20 mouse cellular contexts compared by ENCODE assay signal in genomic region chr17:5862869-5863268, GRCm38 (mm10). TPM values are rescaled to one million over a fixed set of nuclear protein-coding genes. Genes with fewer than 3 reads are reported as not detected.
DNase-seq lines count a peak whose midpoint lies in the region; ATAC-seq and TF ChIP-seq lines count a peak whose summit lies in the region.
"Had no signal": no experiment of that assay in that cellular context is flagged by ENCODE, and none has a peak within 500 bp of the region (broad histone marks: within the 10 kb centered on the region; RNA-seq: fewer than 3 reads in every experiment).

No protein-coding gene starts in this region.

- no peak overlapping the region for H3K4me2 ChIP-seq in intestine, embryonic 16.5 days (ENCODE audit: low read depth, low read length)
- H3K4me2 ChIP-seq in intestine, embryonic 15.5 days (replicated peaks), result no peak overlapping the region
- H3K4me2 ChIP-seq in liver, postnatal 0 days (ENCODE audit: low read depth, low read length), result no peak overlapping the region
- no peak overlapping the region for H3K4me2 ChIP-seq in intestine, postnatal 0 days (replicated peaks; ENCODE audit: low read depth)
- H3K4me2 ChIP-seq in forebrain, embryonic 13.5 days, result no peak overlapping the region
- H3K4me2 ChIP-seq: embryonic facial prominence, embryonic 13.5 days; forebrain, embryonic 12.5 days; heart, embryonic 12.5 days had no signal

- peak overlapping the region; percentile 19; the same call in 1 of the 2 replicates for H3K27ac ChIP-seq in intestine, embryonic 16.5 days (ENCODE audit: low read length)
- H3K27ac ChIP-seq in intestine, embryonic 15.5 days, result no peak overlapping the region
- peak overlapping the region; percentile 69 for H3K27ac ChIP-seq in liver, postnatal 0 days (ENCODE audit: low read depth)
- peak overlapping the region; percentile 57; the same call in 1 of the 2 replicates for H3K27ac ChIP-seq in intestine, postnatal 0 days (ENCODE audit: low read depth, low read length)
- no peak overlapping the region for H3K27ac ChIP-seq in forebrain, embryonic 13.5 days
- H3K27ac ChIP-seq: embryonic facial prominence, embryonic 13.5 days; forebrain, embryonic 12.5 days; hindbrain, embryonic 10.5 days had no signal

- peaks cover 32% of the 10 kb centered on the region for H3K4me1 ChIP-seq in intestine, embryonic 16.5 days (ENCODE audit: control insufficient read depth, insufficient read depth, low read length)
- peaks cover 25% of the 10 kb centered on the region for H3K4me1 ChIP-seq in intestine, embryonic 15.5 days (replicated peaks)
- H3K4me1 ChIP-seq in liver, postnatal 0 days (ENCODE audit: insufficient read depth), result peaks cover 9% of the 10 kb centered on the region
- peaks cover 3% of the 10 kb centered on the region; the same call in 1 of the 2 replicates for H3K4me1 ChIP-seq in intestine, postnatal 0 days (replicated peaks; ENCODE audit: control insufficient read depth, insufficient read depth, low read length)
- peaks cover 15% of the 10 kb centered on the region for H3K4me1 ChIP-seq in forebrain, embryonic 13.5 days
- H3K4me1 ChIP-seq: embryonic facial prominence, embryonic 13.5 days had no signal

- H3K27me3 ChIP-seq in intestine, embryonic 16.5 days (replicated peaks; ENCODE audit: control insufficient read depth, insufficient read depth, low read length), result no peaks in the 10 kb centered on the region
- H3K27me3 ChIP-seq in intestine, embryonic 15.5 days (replicated peaks), result no peaks in the 10 kb centered on the region
- no peaks in the 10 kb centered on the region for H3K27me3 ChIP-seq in liver, postnatal 0 days (ENCODE audit: insufficient read depth, low read length)
- H3K27me3 ChIP-seq in intestine, postnatal 0 days (replicated peaks; ENCODE audit: control insufficient read depth, insufficient read depth, low read length), result no peaks in the 10 kb centered on the region
- H3K27me3 ChIP-seq in forebrain, embryonic 13.5 days, result no peaks in the 10 kb centered on the region
- H3K27me3 ChIP-seq: embryonic facial prominence, embryonic 13.5 days; forebrain, embryonic 12.5 days; heart, embryonic 12.5 days; Patski had no signal

- H3K9me3 ChIP-seq in intestine, embryonic 16.5 days (ENCODE audit: control insufficient read depth, low read length), result no peaks in the 10 kb centered on the region
- no peaks in the 10 kb centered on the region for H3K9me3 ChIP-seq in intestine, embryonic 15.5 days
- no peaks in the 10 kb centered on the region for H3K9me3 ChIP-seq in liver, postnatal 0 days (ENCODE audit: low read length)
- no peaks in the 10 kb centered on the region for H3K9me3 ChIP-seq in intestine, postnatal 0 days (ENCODE audit: control insufficient read depth)
- no peaks in the 10 kb centered on the region for H3K9me3 ChIP-seq in forebrain, embryonic 13.5 days (replicated peaks)
- H3K9me3 ChIP-seq: embryonic facial prominence, embryonic 13.5 days; forebrain, embryonic 12.5 days; heart, embryonic 12.5 days; hindbrain, embryonic 10.5 days had no signal

- no peak overlapping the region for H3K4me3 ChIP-seq in intestine, embryonic 16.5 days (ENCODE audit: low read length)
- H3K4me3 ChIP-seq in intestine, embryonic 15.5 days (replicated peaks), result no peak overlapping the region
- no peak overlapping the region for H3K4me3 ChIP-seq in liver, postnatal 0 days (ENCODE audit: low read depth, low read length)
- H3K4me3 ChIP-seq in intestine, postnatal 0 days (ENCODE audit: low read depth, low read length), result no peak overlapping the region
- H3K4me3 ChIP-seq in forebrain, embryonic 13.5 days, result no peak overlapping the region
- H3K4me3 ChIP-seq: embryonic facial prominence, embryonic 13.5 days; forebrain, embryonic 12.5 days; heart, embryonic 12.5 days; hindbrain, embryonic 10.5 days had no signal

- H3K9ac ChIP-seq in intestine, embryonic 16.5 days (ENCODE audit: low read depth, low read length), result no peak overlapping the region
- H3K9ac ChIP-seq in intestine, embryonic 15.5 days, result no peak overlapping the region
- no peak overlapping the region for H3K9ac ChIP-seq in liver, postnatal 0 days (replicated peaks)
- no peak overlapping the region for H3K9ac ChIP-seq in intestine, postnatal 0 days (ENCODE audit: low read depth, low read length)
- H3K9ac ChIP-seq in forebrain, embryonic 13.5 days, result no peak overlapping the region
- H3K9ac ChIP-seq: embryonic facial prominence, embryonic 13.5 days; forebrain, embryonic 12.5 days; forebrain, postnatal 0 days; heart, embryonic 12.5 days had no signal

- DNase-seq in liver, postnatal 0 days, result no peak
- no peak for DNase-seq in liver
- no peak for DNase-seq in layer of hippocampus, postnatal 10 days (ENCODE audit: low spot score in 2 of 2)
- DNase-seq: adrenal gland, adult 2 months; adrenal gland, postnatal 25 days; cerebellum, adult 18-20 months; cerebellum, adult 9-11 months; cerebellum, postnatal 36 days; gastrocnemius, postnatal 14 days had no signal

- no peak for TF ChIP-seq EP300 in liver, postnatal 0 days (IDR thresholded peaks at IDR 0.05; ENCODE audit: low read depth)

- peak; percentile 39; the same call in 1 of the 2 replicates for ATAC-seq in intestine, embryonic 16.5 days
- no peak for ATAC-seq in intestine, embryonic 15.5 days
- peak; percentile 79 for ATAC-seq in liver, postnatal 0 days
- peak; percentile 55 for ATAC-seq in intestine, postnatal 0 days
- ATAC-seq in forebrain, embryonic 13.5 days, result no peak
- ATAC-seq: activated CD4-positive, CD25-positive, alpha-beta regulatory T cell, adult 4 months; Patski had no signal

- no peak for TF ChIP-seq CTCF in liver, postnatal 0 days (IDR thresholded peaks at IDR 0.05; ENCODE audit: low read depth)
- TF ChIP-seq CTCF in intestine, postnatal 0 days (IDR thresholded peaks at IDR 0.05; ENCODE audit: low read depth), result no peak

- WGBS in intestine, embryonic 16.5 days, result 43% methylated on average over 4 of the region's 4 CpGs
- WGBS in intestine, embryonic 15.5 days, result 52% methylated on average over 4 of the region's 4 CpGs
- 49% methylated on average over 4 of the region's 4 CpGs for WGBS in liver, postnatal 0 days (ENCODE audit: insufficient replicate concordance)
- 31% methylated on average over 4 of the region's 4 CpGs for WGBS in intestine, postnatal 0 days
- WGBS in forebrain, embryonic 13.5 days, result 29% methylated on average over 4 of the region's 4 CpGs

- H3K36me3 ChIP-seq in intestine, embryonic 16.5 days (ENCODE audit: control insufficient read depth, insufficient read depth, low read length), result no peaks in the 10 kb centered on the region
- no peaks in the 10 kb centered on the region for H3K36me3 ChIP-seq in intestine, embryonic 15.5 days
- H3K36me3 ChIP-seq in liver, postnatal 0 days (replicated peaks; ENCODE audit: insufficient read depth, low read length), result no peaks in the 10 kb centered on the region
- no peaks in the 10 kb centered on the region; the same call in 1 of the 2 replicates for H3K36me3 ChIP-seq in intestine, postnatal 0 days (ENCODE audit: control insufficient read depth, insufficient read depth)
- no peaks in the 10 kb centered on the region for H3K36me3 ChIP-seq in forebrain, embryonic 13.5 days (ENCODE audit: poor library complexity, severe bottlenecking)
- H3K36me3 ChIP-seq: embryonic facial prominence, embryonic 13.5 days; forebrain, embryonic 12.5 days; heart, embryonic 12.5 days; hindbrain, embryonic 10.5 days had no signal

RNA-seq across cellular contexts. Expression of gene Snx9, which starts 21.7 kb away (rescaled TPM):
- 52.6 and 61.6 TPM in 2 replicates for polyA plus RNA-seq in intestine, embryonic 16.5 days (2015; fragmentation: Nextera tagmentation; extraction: Ambion mirVana)
- polyA plus RNA-seq in intestine, embryonic 15.5 days (2015; fragmentation: Nextera tagmentation; extraction: Ambion mirVana), result 49.8 and 55.9 TPM in 2 replicates
- polyA plus RNA-seq in liver, postnatal 0 days (2015; fragmentation: Nextera tagmentation; extraction: Ambion mirVana), result 13.1 and 13.5 TPM in 2 replicates
- polyA plus RNA-seq in intestine, postnatal 0 days (2015; fragmentation: Nextera tagmentation; extraction: Ambion mirVana), result 91.4 and 95.4 TPM in 2 replicates
- 10 to 100 TPM; 12.7 to 13.1 TPM for total RNA-seq in layer of hippocampus, postnatal 10 days (2021)
- 5.7 and 6.7 TPM in 2 replicates for polyA plus RNA-seq in forebrain, embryonic 13.5 days (2015; fragmentation: Nextera tagmentation; extraction: Ambion mirVana)

Comparison
In these comparisons a context has a peak if more than half of its experiments do, and no peak if none do; other contexts are left out.
1. ATAC-seq: peak in intestine, embryonic 16.5 days (single experiment), liver, postnatal 0 days (single experiment) and intestine, postnatal 0 days (single experiment); none in intestine, embryonic 15.5 days (single experiment) and forebrain, embryonic 13.5 days (single experiment).
2. H3K27ac ChIP-seq: peak in intestine, embryonic 16.5 days (single experiment), liver, postnatal 0 days (single experiment) and intestine, postnatal 0 days (single experiment); none in intestine, embryonic 15.5 days (single experiment) and forebrain, embryonic 13.5 days (single experiment).